Mouse (Mus musculus) adrenal gland, adult 18-20 months (tissue): ENCODE data around the gene Mlf2. TPM values are rescaled to one million over a fixed set of nuclear protein-coding genes. Genes with fewer than 3 reads are reported as not detected.

Source experiments
- DNase-seq, 2 experiments: peaks; one replicate each; pipeline ENCODE4 v3.0.0; 2021 to 2022; ENCODE audit warnings: low spot score in 2 of 2
- total RNA-seq, 2 experiments: library from RNA; stranded (reverse); gene quantifications; 1 replicate in 1 of 2; 2 replicates in 1 of 2; pipeline ENCODE4 v1.2.3; 2021

Mlf2 gene
- total RNA-seq, 2 experiments from 2014 or later, result 298 to 321 TPM

- DNase-seq, result peak in 1 of 2 experiments; percentile 33
Observed at GRCm38 (mm10) chr6:124931525-124932313, 533 bp downstream of the Mlf2 start.

- no peak for DNase-seq
Observed at GRCm38 (mm10) chr6:124932314-124932695, 1.1 kb downstream of the Mlf2 start.

- no peak for DNase-seq
Observed at GRCm38 (mm10) chr6:124933127-124933526, 1.9 kb downstream of the Mlf2 start.

DNA sequence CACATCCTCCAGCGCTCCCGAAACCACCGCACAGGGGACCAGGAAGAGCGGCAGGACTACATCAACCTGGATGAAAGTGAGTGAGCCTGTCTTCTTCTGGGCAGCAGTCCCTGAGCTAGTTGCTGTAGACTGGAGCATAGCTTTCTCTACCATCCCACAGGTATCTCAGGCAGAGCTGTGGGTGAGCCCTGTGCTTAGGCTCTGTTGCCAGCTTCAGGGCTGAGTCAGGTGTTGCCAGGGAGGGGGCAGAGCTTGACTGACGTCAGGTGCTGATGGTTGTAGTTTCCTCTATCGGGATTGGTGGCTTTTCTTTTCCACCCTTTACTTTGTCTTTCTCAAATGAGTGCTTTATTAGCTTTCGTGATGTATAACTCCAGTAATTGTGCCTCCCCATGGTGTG lies 3.5 kb downstream of the Mlf2 start:
- no peak for DNase-seq

DNA sequence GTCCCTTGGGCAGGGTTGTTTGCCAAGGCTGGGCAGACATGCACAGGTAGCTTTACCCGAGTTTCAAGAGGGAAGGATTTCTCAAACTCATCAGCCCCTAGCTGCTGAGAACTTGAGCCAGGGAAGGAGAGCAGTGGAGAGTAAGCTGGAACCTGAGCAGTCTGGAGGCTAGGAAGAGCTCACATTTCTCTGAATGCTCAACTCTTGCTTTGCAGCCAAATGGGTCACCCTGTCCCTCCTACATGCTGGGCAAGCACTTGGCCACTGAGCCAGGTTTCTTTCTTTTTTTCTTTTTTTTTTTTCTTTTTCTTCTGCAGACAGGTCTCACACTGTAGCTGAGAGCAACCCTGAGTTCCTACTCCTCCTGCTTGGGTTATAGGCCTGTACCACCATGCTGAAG lies 5.5 kb downstream of the Mlf2 start:
- no peak for DNase-seq

DNA sequence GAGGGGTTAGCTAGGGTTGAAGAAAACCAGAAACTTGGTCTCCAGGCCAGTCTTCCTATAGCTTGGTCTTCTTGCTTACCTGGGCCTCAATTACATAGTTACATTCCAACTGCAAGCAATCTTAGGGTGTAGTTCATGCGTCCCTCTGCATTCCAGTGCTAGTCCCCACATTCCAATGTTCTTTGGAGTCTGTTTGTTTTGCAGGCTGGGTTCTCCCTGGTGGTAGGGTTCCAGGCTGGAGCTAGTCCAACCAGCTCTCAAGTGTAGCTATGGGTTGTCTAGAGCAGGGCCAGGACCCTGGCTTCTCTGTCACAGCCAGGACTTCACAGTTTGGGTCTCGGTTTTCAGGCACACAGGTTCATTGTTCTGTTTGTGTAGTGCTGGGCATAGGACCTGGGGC lies 6.3 kb downstream of the Mlf2 start:
- DNase-seq, result no peak

GRCm38 (mm10) chr6:124938554-124938953 lies 7.4 kb downstream of the Mlf2 start:
- DNase-seq, result no peak

GRCm38 (mm10) chr6:124941679-124942078 lies 10.5 kb downstream of the Mlf2 start:
- DNase-seq, result no peak

DNA sequence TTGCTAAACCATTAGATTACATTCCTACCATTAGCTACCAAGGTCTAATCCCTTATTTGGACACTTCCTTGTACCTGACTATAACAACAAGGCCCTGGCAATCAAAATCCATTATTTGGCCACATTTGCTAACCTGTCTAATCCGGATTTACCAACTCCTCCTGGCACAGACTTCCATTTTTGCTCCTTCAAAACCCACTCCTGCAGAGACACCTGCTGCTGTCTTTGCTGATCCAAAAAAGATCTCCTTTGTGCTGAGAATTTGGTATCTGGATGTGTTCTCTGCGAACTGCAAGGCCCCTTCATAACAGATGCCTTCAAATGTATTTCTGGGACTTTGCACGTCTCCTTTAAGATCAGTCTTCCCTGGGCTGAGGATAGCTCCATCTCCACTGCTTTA lies 12.3 kb downstream of the Mlf2 start:
- no peak for DNase-seq

- DNase-seq, result no peak
Observed at GRCm38 (mm10) chr6:124953991-124954715, 23.0 kb downstream of the Mlf2 start.

DNA sequence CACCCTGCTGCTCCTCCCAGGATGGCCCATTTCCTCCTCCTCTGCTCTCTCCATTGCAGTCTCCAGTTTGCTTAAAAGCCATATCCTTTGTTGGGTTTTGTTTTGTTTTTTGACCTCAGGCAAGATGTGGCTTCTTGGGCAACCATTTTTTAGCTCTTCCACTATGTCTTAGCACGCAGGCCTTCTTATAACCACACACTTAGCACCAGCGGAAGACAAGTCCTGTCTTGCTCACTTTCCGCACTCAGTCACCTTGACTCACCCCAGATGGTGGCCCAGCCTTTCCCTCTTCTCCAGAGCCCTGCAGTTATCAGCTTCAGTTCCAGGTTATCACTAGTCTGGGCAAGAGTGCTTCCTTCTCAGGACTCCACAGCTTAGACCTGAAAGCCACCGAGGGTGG lies 24.0 kb downstream of the Mlf2 start:
- DNase-seq, result no peak

DNA sequence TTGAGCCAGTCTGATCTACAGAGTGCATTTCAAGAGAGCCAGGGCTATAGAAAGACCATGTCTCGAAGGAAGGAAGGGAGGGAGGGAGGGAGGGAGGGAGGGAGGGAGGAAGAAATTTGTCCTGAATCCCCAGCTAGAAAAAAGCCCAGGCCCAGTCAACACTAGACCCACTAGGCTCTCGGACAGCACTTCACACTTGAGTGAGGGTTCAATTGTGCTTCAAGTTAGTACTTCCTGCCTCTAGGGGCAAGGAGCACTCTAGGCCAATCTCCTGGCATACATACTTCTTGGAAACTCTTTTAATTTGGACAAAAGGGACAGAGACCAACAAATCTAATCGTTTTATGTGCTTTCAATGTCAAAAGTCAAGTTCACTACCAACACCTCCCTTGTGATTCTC lies 26.9 kb downstream of the Mlf2 start:
- DNase-seq, result no peak

GRCm38 (mm10) chr6:124959960-124960359 lies 28.8 kb downstream of the Mlf2 start:
- no peak for DNase-seq

DNA sequence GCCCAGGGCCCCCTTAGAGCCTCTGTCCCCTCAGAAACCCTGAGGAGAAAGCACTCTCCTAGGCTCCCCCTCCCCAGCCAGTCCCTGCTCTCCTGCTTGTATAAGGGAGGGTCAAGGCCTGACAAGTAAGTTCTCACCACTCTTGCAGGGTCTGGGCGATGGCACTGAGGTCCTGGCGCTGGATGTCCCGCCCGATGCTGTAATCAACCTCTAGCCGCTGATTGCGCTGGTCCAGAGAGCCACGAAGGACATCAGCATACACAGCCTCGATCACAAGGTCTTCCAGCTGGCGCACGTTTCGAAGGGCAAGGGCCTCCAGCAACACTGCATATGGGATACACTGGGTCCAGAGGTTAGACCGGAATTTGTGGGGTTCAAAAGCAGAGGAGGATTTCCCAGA lies 29.8 kb downstream of the Mlf2 start:
- peak in 1 of 2 experiments; percentile 16 for DNase-seq

DNA sequence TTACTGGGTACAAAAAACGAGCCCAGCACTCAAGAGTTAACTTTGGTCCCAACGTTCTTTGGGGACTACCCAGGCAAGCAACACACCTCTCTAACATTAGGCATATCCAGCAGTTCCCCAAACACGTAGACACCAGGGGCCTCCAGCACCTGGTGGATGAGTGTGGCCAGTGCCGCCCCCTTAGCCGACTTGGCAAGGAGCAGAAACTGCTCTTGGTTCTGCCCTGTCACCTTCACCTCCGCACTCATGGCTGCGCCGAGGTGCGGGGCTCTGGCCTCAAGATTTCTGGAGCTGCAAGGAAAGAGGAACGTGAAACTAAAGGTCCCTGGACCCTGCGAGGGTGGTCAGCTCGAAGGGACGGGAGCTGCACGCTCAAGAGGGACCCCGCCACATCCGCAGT lies 33.5 kb downstream of the Mlf2 start:
- no peak for DNase-seq

DNA sequence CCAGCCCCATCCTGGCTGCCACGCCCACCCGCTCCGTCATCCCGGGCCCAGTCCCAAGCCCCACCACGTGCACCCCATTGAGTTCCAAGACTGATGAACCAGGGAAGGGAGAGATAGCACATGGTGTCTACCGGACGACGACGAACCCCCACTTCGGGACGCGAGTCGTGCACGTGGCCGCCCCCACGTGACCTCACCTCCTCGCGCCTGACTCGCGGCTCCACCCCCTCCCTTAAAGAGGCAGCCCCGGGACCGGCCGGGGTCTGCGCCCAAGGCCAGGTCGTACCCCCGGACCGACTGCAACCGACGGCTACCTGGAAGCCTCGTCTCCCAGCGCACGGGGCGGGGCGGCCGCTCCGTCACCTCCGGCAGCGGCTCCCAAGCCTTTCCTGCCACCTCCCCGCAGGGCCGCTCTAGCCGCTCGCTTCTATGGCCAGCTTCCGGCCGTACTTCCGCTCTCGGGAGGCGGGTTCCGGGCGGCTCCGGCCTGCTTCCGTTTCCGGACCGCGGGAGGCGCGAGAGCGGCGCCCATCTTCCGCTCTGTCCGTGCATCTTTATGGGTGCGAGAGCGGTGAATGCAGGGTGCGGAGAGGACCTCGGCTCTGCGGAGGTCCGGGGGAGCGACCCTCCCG lies 34.0 kb downstream of the Mlf2 start, which contains the start of gene Cops7a:
Gene Cops7a, minus strand, starts transcription at position 451 of the 632 bp plus-strand sequence.
- peak; percentile 96 to 97 for DNase-seq

DNA sequence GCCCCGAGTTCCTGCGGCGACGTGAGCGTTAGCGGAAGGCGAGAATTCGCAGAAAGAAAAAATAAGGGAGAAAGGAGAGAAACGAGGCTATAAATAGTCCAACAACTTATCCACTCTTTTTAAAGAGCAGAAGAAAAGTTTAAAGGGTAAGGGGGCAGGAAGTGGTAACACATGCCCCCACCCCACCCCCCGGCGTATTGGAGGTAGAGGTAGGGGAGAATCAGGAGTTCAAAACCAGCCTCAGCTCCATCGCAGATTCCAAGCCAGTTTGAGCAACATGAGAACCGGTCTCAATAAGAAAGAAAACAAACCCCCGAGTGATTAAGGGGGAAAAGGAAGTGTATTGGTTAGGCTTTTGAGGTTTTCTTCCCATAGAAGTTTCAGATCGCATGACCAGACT lies 34.6 kb downstream of the Mlf2 start:
- DNase-seq, result no peak

DNA sequence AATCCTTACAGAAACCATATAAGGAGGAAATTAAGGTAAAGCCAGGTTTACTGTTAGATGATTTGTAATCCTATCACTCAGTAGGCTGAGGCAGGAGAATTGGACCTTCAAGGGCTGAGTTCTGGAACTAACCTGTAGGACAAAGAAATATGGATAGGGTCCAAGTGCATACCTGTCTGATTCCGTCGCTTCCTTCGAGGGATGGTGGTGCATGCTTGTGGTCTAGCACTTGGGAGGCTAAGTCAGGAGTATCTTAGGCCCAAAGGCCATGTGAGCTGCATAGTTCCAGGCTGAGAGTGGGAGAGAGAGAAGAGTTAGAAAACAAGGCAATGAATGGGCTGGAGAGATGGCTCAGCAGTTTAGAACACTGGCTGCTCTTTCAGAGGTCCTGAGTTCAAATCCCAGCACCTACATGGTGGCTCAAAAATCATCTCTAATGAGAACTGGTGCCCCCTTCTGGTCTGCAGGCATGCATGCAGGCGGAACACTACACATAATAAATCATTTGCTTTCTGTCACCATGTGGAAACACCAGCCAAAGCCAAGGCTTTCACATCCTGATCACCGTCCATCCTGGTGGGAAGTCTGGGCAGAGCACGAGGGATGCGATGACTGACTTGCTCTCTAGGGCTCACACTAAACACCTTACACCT lies 35.4 kb downstream of the Mlf2 start:
- peak in 1 of 2 experiments; percentile 14 for DNase-seq

- DNase-seq, result peak; percentile 40 to 44
Observed at GRCm38 (mm10) chr6:124967766-124968165, 36.6 kb downstream of the Mlf2 start.
